Mouse (Mus musculus): ENCODE measurements at regions not wholly inside any gene's neighbourhood (a gene's known extent, or its start where the extent isn't known, plus 50 kb on each side); places are given as distances from the start of the nearest gene placed in this dataset.

- DNase-seq (ENCODE audit: low read depth, low spot score), result no peak
Measured at GRCm38 (mm10) chr5:58497326-58497725, 779.6 kb downstream of the Pcdh7 start.

- no peak for DNase-seq (ENCODE audit: low read depth, low spot score)
Measured at GRCm38 (mm10) chr5:58531601-58532000, 813.8 kb downstream of the Pcdh7 start.

- no peak for DNase-seq (ENCODE audit: low read depth, low spot score)
Measured at GRCm38 (mm10) chr5:58556770-58557169, 839.0 kb downstream of the Pcdh7 start.

- no peak for DNase-seq (ENCODE audit: low read depth, low spot score)
Measured at GRCm38 (mm10) chr5:58559816-58560215, 842.0 kb downstream of the Pcdh7 start.

- DNase-seq (ENCODE audit: low read depth, low spot score), result peak; percentile 7
Measured at GRCm38 (mm10) chr5:58599876-58600275, 882.1 kb downstream of the Pcdh7 start.

GRCm38 (mm10) chr5:58621527-58621926 is 903.8 kb downstream of the Pcdh7 start:
- no peak for DNase-seq (ENCODE audit: low read depth, low spot score)

Data from A20 (cell line).